Mouse (Mus musculus) forelimb bud, embryonic 11.5 days (tissue): ENCODE measurements around the gene Trpv3.
"Not testable (repeated sequence)": the region's sequence is repeated elsewhere in the genome, so short reads cannot be mapped to it uniquely, and the experiment has no call there.

Source experiments
- DNase-seq: peaks from one replicate; pipeline ENCODE4 v3.0.0-alpha.2; 2012; ENCODE audit warnings: low read depth, low spot score

The Trpv3 gene

GRCm38 (mm10) chr11:73289621-73290020, 22.4 kb downstream of the Trpv3 start:
- no peak for DNase-seq

- no peak for DNase-seq
These were observed 35.9 kb downstream of the Trpv3 start for GRCm38 (mm10) chr11:73303123-73303522.

GRCm38 (mm10) chr11:73315961-73316360, 48.8 kb downstream of the Trpv3 start:
- no peak for DNase-seq

- not testable (repeated sequence) for DNase-seq
These were observed 51.4 kb downstream of the Trpv3 start for GRCm38 (mm10) chr11:73318581-73318980.

- not testable (repeated sequence) for DNase-seq
These were observed 53.9 kb downstream of the Trpv3 start for GRCm38 (mm10) chr11:73321064-73321463.

GRCm38 (mm10) chr11:73323906-73324830, 57.0 kb downstream of the Trpv3 start:
- no peak for DNase-seq

GRCm38 (mm10) chr11:73326485-73326886, 59.3 kb downstream of the Trpv3 start:
- no peak for DNase-seq

GRCm38 (mm10) chr11:73327361-73327760, 60.2 kb downstream of the Trpv3 start:
- no peak for DNase-seq

GRCm38 (mm10) chr11:73329442-73329841, 62.3 kb downstream of the Trpv3 start, which contains the start of the genes Aspa, Gm49340 and Spata22:
TSS of gene Aspa (minus strand) at chr11:73329596.
TSS of gene Gm49340 (plus strand) at chr11:73329741.
TSS of gene Spata22 (plus strand) at chr11:73329741.
- DNase-seq, result no peak

GRCm38 (mm10) chr11:73333357-73333756, 66.2 kb downstream of the Trpv3 start:
- DNase-seq, result no peak

GRCm38 (mm10) chr11:73336919-73337318, 69.7 kb downstream of the Trpv3 start:
- no peak for DNase-seq
